Mouse (Mus musculus): ENCODE data around the gene Ric8a.

DNA sequence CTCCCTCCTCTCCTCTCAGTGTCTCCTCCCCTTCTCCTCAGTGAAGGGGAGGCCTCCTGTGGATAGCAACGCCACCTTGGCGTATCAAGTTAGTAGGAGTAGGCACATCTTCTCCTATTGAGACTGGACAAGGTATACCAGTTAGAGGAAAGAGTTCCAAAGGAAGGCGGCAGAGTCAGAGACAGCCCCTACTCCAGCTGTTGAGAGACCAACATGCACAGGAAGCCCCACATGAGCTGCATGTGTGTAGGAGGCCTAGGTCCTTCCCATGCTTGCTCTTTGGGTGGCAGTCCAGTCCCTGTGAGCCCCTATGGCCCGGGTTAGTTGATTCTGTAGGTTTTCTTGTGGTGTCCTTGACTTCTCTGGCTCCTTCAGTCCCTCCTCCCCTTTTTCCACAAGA lies 23.4 kb upstream of the Ric8a start:
- no peak for TF ChIP-seq POLR2A (IDR thresholded peaks at IDR 0.05; ENCODE audit: borderline replicate concordance, extremely low read depth, low read depth, low read length)
- TF ChIP-seq CTCF (IDR thresholded peaks at IDR 0.05; ENCODE audit: insufficient read depth, low read length): no peak

All from lung, adult 2 months (tissue).